Mouse (Mus musculus): ENCODE measurements at regions not wholly inside any gene's neighbourhood (a gene's known extent, or its start where the extent isn't known, plus 50 kb on each side); places are given as distances from the start of the nearest gene placed in this dataset.

GRCm38 (mm10) chr1:128894546-128894945 is 302.5 kb upstream of the Cxcr4 start:
- Histone ChIP-seq H3K36me3 (replicated peaks in 1 of 2; ENCODE audit: control insufficient read depth in 1 of 2, insufficient read depth in 1 of 2, low read length in 1 of 2) (no peaks in the 10 kb centered on the region), H3K9me3 (replicated peaks; ENCODE audit: low read length) (no peaks in the 10 kb centered on the region), H3K27me3 (replicated peaks) (no peaks in the 10 kb centered on the region), H3K4me2 (ENCODE audit: insufficient read depth, low read depth, poor library complexity, severe bottlenecking) (no peak overlapping the region), H3K4me3 (replicated peaks in 1 of 3; ENCODE audit: low read depth in 2 of 3, low read length in 2 of 3, poor library complexity in 1 of 3) (no peak overlapping the region), H3K4me1 (ENCODE audit: control insufficient read depth in 1 of 2, insufficient read depth in 2 of 2) (no peaks in the 10 kb centered on the region), H3K27ac (ENCODE audit: insufficient read depth, low read depth) (no peak overlapping the region), H3K79me2 (replicated peaks; ENCODE audit: control insufficient read depth, extremely low read depth, insufficient read depth, poor library complexity, severe bottlenecking) (no peaks in the 10 kb centered on the region), H3K9ac (ENCODE audit: insufficient read depth, low read depth) (no peak overlapping the region)
- TF ChIP-seq KAT2A (IDR thresholded peaks at IDR 0.05; ENCODE audit: insufficient replicate concordance, low read length) (no peak), EP300 (IDR thresholded peaks at IDR 0.05; ENCODE audit: low read length) (no peak), HCFC1 (IDR thresholded peaks at IDR 0.05; ENCODE audit: low read depth, low read length) (no peak), SIN3A (IDR thresholded peaks at IDR 0.05; ENCODE audit: low read length) (no peak), GABPA (IDR thresholded peaks at IDR 0.05; ENCODE audit: insufficient replicate concordance, low read depth, low read length) (no peak), POLR2A (IDR thresholded peaks at IDR 0.05; ENCODE audit: low read depth, low read length) (no peak), CHD2 (IDR thresholded peaks at IDR 0.05; ENCODE audit: low read length) (no peak), ZMIZ1 (IDR thresholded peaks at IDR 0.05; ENCODE audit: low read depth, low read length) (no peak)
- DNase-seq (ENCODE audit: extremely low read depth), result no peak
- dilution Hi-C loops (cut with MboI; ENCODE audit: extremely low pct_ligation_motif_present, extremely low pct_unique_long_range_greater_than_20kb, low sequenced_read_pairs) (no loop called here), in situ Hi-C loops (cut with MboI; ENCODE audit: low pct_ligation_motif_present, low pct_unique_long_range_greater_than_20kb, low sequenced_read_pairs) (no loop called here)

GRCm38 (mm10) chr1:128878291-128878690 is 286.2 kb upstream of the Cxcr4 start:
- Histone ChIP-seq H3K79me2 (replicated peaks; ENCODE audit: control insufficient read depth, extremely low read depth, insufficient read depth, poor library complexity, severe bottlenecking) (no peaks in the 10 kb centered on the region), H3K4me3 (replicated peaks in 1 of 3; ENCODE audit: low read depth in 2 of 3, low read length in 2 of 3, poor library complexity in 1 of 3) (no peak overlapping the region), H3K4me2 (ENCODE audit: insufficient read depth, low read depth, poor library complexity, severe bottlenecking) (no peak overlapping the region), H3K27me3 (replicated peaks) (peaks cover under 1% of the 10 kb centered on the region), H3K9me3 (replicated peaks; ENCODE audit: low read length) (no peaks in the 10 kb centered on the region), H3K4me1 (ENCODE audit: control insufficient read depth in 1 of 2, insufficient read depth in 2 of 2) (peaks cover 0 to 17% of the 10 kb centered on the region in 2 experiments; a peak in 2 of 4 replicates), H3K9ac (ENCODE audit: insufficient read depth, low read depth) (no peak overlapping the region), H3K27ac (ENCODE audit: insufficient read depth, low read depth) (no peak overlapping the region), H3K36me3 (replicated peaks in 1 of 2; ENCODE audit: control insufficient read depth in 1 of 2, insufficient read depth in 1 of 2, low read length in 1 of 2) (no peaks in the 10 kb centered on the region)
- TF ChIP-seq ZC3H11A (IDR thresholded peaks at IDR 0.05; ENCODE audit: low read depth, low read length) (no peak), CHD1 (IDR thresholded peaks at IDR 0.05; ENCODE audit: low read depth, low read length) (no peak), PAX5 (IDR thresholded peaks at IDR 0.05; ENCODE audit: low read length) (no peak), E2F4 (IDR thresholded peaks at IDR 0.05; ENCODE audit: insufficient replicate concordance, low read depth, low read length) (no peak), ETS1 (conservative IDR thresholded peaks at IDR 0.05; ENCODE audit: low read depth, low read length) (no peak), POLR2A (IDR thresholded peaks at IDR 0.05; ENCODE audit: low read depth, low read length) (no peak), MAFK (IDR thresholded peaks at IDR 0.05; ENCODE audit: insufficient replicate concordance, low read length) (no peak), GABPA (IDR thresholded peaks at IDR 0.05; ENCODE audit: insufficient replicate concordance, low read depth, low read length) (no peak)
- DNase-seq (ENCODE audit: extremely low read depth), result no peak
- dilution Hi-C loops (cut with MboI; ENCODE audit: extremely low pct_ligation_motif_present, extremely low pct_unique_long_range_greater_than_20kb, low sequenced_read_pairs), result no loop called here
- in situ Hi-C loops (cut with MboI; ENCODE audit: low pct_ligation_motif_present, low pct_unique_long_range_greater_than_20kb, low sequenced_read_pairs), result no loop called here

- dilution Hi-C loops (cut with MboI; ENCODE audit: extremely low pct_ligation_motif_present, extremely low pct_unique_long_range_greater_than_20kb, low sequenced_read_pairs) (no loop called here), in situ Hi-C loops (cut with MboI; ENCODE audit: low pct_ligation_motif_present, low pct_unique_long_range_greater_than_20kb, low sequenced_read_pairs) (no loop called here)
- H3K4me2 ChIP-seq (ENCODE audit: insufficient read depth, low read depth, poor library complexity, severe bottlenecking), result no peak overlapping the region
- H3K4me3 ChIP-seq (replicated peaks in 1 of 3; ENCODE audit: low read depth in 2 of 3, low read length in 2 of 3, poor library complexity in 1 of 3), result no peak overlapping the region
- H3K4me1 ChIP-seq (ENCODE audit: control insufficient read depth in 1 of 2, insufficient read depth in 2 of 2), result peaks cover 0 to 17% of the 10 kb centered on the region in 2 experiments; a peak in 2 of 4 replicates
- H3K9ac ChIP-seq (ENCODE audit: insufficient read depth, low read depth), result no peak overlapping the region
- peak; percentile 77 for TF ChIP-seq SMC3 (IDR thresholded peaks at IDR 0.05; ENCODE audit: low read depth, low read length)
- TF ChIP-seq MAFK (IDR thresholded peaks at IDR 0.05; ENCODE audit: insufficient replicate concordance, low read length), result no peak
- TF ChIP-seq IRF4 (IDR thresholded peaks at IDR 0.05; ENCODE audit: low read depth, low read length), result no peak
- TF ChIP-seq ZC3H11A (IDR thresholded peaks at IDR 0.05; ENCODE audit: low read depth, low read length), result no peak
- no peak for TF ChIP-seq MAZ (IDR thresholded peaks at IDR 0.05; ENCODE audit: low read depth, low read length)
- TF ChIP-seq NELFE (IDR thresholded peaks at IDR 0.05; ENCODE audit: low read depth, low read length), result no peak
- no peak for TF ChIP-seq CHD1 (IDR thresholded peaks at IDR 0.05; ENCODE audit: low read depth, low read length)
- peak; percentile 79 to 93 for TF ChIP-seq CTCF (conservative IDR thresholded peaks at IDR 0.05 in 1 of 2, IDR thresholded peaks at IDR 0.05 in 1 of 2; ENCODE audit: low read depth in 2 of 2, low read length in 2 of 2)
- no peak for TF ChIP-seq JUN (IDR thresholded peaks at IDR 0.05; ENCODE audit: insufficient read depth, low read depth, low read length)
- TF ChIP-seq RAD21 (IDR thresholded peaks at IDR 0.05; ENCODE audit: low read depth, low read length), result peak; percentile 96
- TF ChIP-seq ZMIZ1 (IDR thresholded peaks at IDR 0.05; ENCODE audit: low read depth, low read length), result no peak
- TF ChIP-seq ZNF384 (IDR thresholded peaks at IDR 0.05; ENCODE audit: low read depth, low read length), result peak; percentile 92
- H3K9me3 ChIP-seq (replicated peaks; ENCODE audit: low read length), result no peaks in the 10 kb centered on the region
- H3K27me3 ChIP-seq (replicated peaks), result peaks cover 3% of the 10 kb centered on the region
- H3K27ac ChIP-seq (ENCODE audit: insufficient read depth, low read depth), result no peak overlapping the region
- H3K79me2 ChIP-seq (replicated peaks; ENCODE audit: control insufficient read depth, extremely low read depth, insufficient read depth, poor library complexity, severe bottlenecking), result no peaks in the 10 kb centered on the region
- H3K36me3 ChIP-seq (replicated peaks in 1 of 2; ENCODE audit: control insufficient read depth in 1 of 2, insufficient read depth in 1 of 2, low read length in 1 of 2), result no peaks in the 10 kb centered on the region
- peak; percentile 84 for DNase-seq (ENCODE audit: extremely low read depth)
These were observed 283.2 kb upstream of the Cxcr4 start for GRCm38 (mm10) chr1:128875289-128875688.

All from CH12.LX (cell line).